ENCODE assay signal across 20 mouse cellular contexts in genomic region chr10:40792115-40792514, GRCm38 (mm10).
DNase-seq lines count a peak whose midpoint lies in the region; ATAC-seq lines count a peak whose summit lies in the region.
"Had no signal": no experiment of that assay in that cellular context is flagged by ENCODE, and none has a peak within 500 bp of the region (broad histone marks: within the 10 kb centered on the region; RNA-seq: fewer than 3 reads in every experiment).

No protein-coding gene starts in this region.

- no peak overlapping the region for H3K4me3 ChIP-seq in hindbrain, embryonic 13.5 days
- H3K4me3 ChIP-seq: embryonic facial prominence, embryonic 10.5 days; embryonic facial prominence, embryonic 12.5 days; forebrain, embryonic 13.5 days; forebrain, embryonic 15.5 days had no signal

- H3K4me1 ChIP-seq in hindbrain, embryonic 13.5 days (replicated peaks), result no peaks in the 10 kb centered on the region
- H3K4me1 ChIP-seq: embryonic facial prominence, embryonic 10.5 days; embryonic facial prominence, embryonic 12.5 days; forebrain, embryonic 13.5 days; forebrain, embryonic 15.5 days had no signal

- 82% methylated on average over 3 of the region's 3 CpGs for WGBS in hindbrain, embryonic 13.5 days

- no peak overlapping the region for H3K4me2 ChIP-seq in hindbrain, embryonic 13.5 days
- H3K4me2 ChIP-seq: embryonic facial prominence, embryonic 12.5 days; forebrain, embryonic 13.5 days; forebrain, embryonic 15.5 days had no signal

- H3K36me3 ChIP-seq in hindbrain, embryonic 13.5 days, result no peaks in the 10 kb centered on the region
- H3K36me3 ChIP-seq: embryonic facial prominence, embryonic 10.5 days; embryonic facial prominence, embryonic 12.5 days; forebrain, embryonic 15.5 days had no signal

- H3K27ac ChIP-seq in hindbrain, embryonic 13.5 days, result no peak overlapping the region
- H3K27ac ChIP-seq: embryonic facial prominence, embryonic 10.5 days; embryonic facial prominence, embryonic 12.5 days; forebrain, embryonic 13.5 days; forebrain, embryonic 15.5 days had no signal

- no peak overlapping the region for H3K9ac ChIP-seq in hindbrain, embryonic 13.5 days
- H3K9ac ChIP-seq: embryonic facial prominence, embryonic 12.5 days; forebrain, embryonic 13.5 days; forebrain, embryonic 15.5 days; forebrain, postnatal 0 days had no signal

- H3K27me3 ChIP-seq in hindbrain, embryonic 13.5 days, result no peaks in the 10 kb centered on the region
- H3K27me3 ChIP-seq: embryonic facial prominence, embryonic 12.5 days; forebrain, embryonic 13.5 days; forebrain, embryonic 15.5 days had no signal

- DNase-seq in frontal cortex, postnatal 10 days (ENCODE audit: low spot score in 2 of 2), result no peak
- DNase-seq in right cerebral cortex, adult 18-20 months, result peak; percentile 19
- DNase-seq in right cerebral cortex, postnatal 4 days, result no peak
- peak; percentile 11 for DNase-seq in NIH3T3 (ENCODE audit: low read depth)
- no peak for DNase-seq in neural tube, embryonic 10.5 days (ENCODE audit: extremely low spot score, low spot score)
- DNase-seq: adrenal gland, adult 2 months; adrenal gland, postnatal 10 days; adrenal gland, postnatal 25 days; cerebellum, adult 11-12 months; cerebellum, adult 2 months; cerebellum, adult 9-10 months; cerebellum, postnatal 10 days; cerebellum, postnatal 25 days; forebrain, postnatal 0 days had no signal

- peaks cover 2% of the 10 kb centered on the region; the same call in 1 of the 2 replicates for H3K9me3 ChIP-seq in hindbrain, embryonic 13.5 days
- H3K9me3 ChIP-seq: embryonic facial prominence, embryonic 12.5 days; forebrain, embryonic 13.5 days; forebrain, embryonic 15.5 days had no signal

- ATAC-seq in frontal cortex, adult (ENCODE audit: low TSS enrichment), result peak; percentile 81
- no peak for ATAC-seq in hindbrain, embryonic 13.5 days (ENCODE audit: low FRiP score)
- ATAC-seq: forebrain, embryonic 13.5 days; forebrain, embryonic 15.5 days; forebrain, postnatal 0 days had no signal

Comparison
In these comparisons a context has a peak if more than half of its experiments do, and no peak if none do; other contexts are left out.
1. DNase-seq: peak in right cerebral cortex, adult 18-20 months (single experiment) and NIH3T3 (single experiment); none in frontal cortex, postnatal 10 days (0 of 2), right cerebral cortex, postnatal 4 days (single experiment) and neural tube, embryonic 10.5 days (single experiment).